Mouse (Mus musculus): Measurements from ENCODE around the gene Sec13. TPM values are rescaled to one million over a fixed set of nuclear protein-coding genes. Genes with fewer than 3 reads are reported as not detected.
"Not testable (repeated sequence)": the region's sequence is repeated elsewhere in the genome, so short reads cannot be mapped to it uniquely, and the experiment has no call there.

Gene Sec13
- polyA plus RNA-seq, 1 experiment from 2014 or later = 296 TPM

GRCm38 (mm10) chr6:113742321-113742720 is 1.8 kb upstream of the Sec13 start:
- H3K9me3 ChIP-seq = no peaks in the 10 kb centered on the region
- H3K4me3 ChIP-seq = no peak overlapping the region
- H3K27me3 ChIP-seq = peaks cover 6% of the 10 kb centered on the region
- no peak for ATAC-seq (ENCODE audit: insufficient number of reproducible peaks, insufficient read depth, low FRiP score, low TSS enrichment, low read depth)
- H3K4me2 ChIP-seq = no peak overlapping the region
- peaks cover 9% of the 10 kb centered on the region for H3K4me1 ChIP-seq
- H3K36me3 ChIP-seq = peaks cover 15% of the 10 kb centered on the region
- H3K27ac ChIP-seq = no peak overlapping the region
- H3K9ac ChIP-seq = no peak overlapping the region
- WGBS = 78% methylated on average over 1 of the region's 1 CpGs

- peaks cover 9% of the 10 kb centered on the region for H3K4me1 ChIP-seq
- no peak for ATAC-seq (ENCODE audit: insufficient number of reproducible peaks, insufficient read depth, low FRiP score, low TSS enrichment, low read depth)
- H3K27ac ChIP-seq = no peak overlapping the region
- H3K36me3 ChIP-seq = peaks cover 22% of the 10 kb centered on the region
- H3K4me2 ChIP-seq = no peak overlapping the region
- no peaks in the 10 kb centered on the region for H3K9me3 ChIP-seq
- H3K9ac ChIP-seq = no peak overlapping the region
- no peak overlapping the region for H3K4me3 ChIP-seq
- 71% methylated on average over 2 of the region's 2 CpGs for WGBS
- peaks cover 3% of the 10 kb centered on the region for H3K27me3 ChIP-seq
Observed at GRCm38 (mm10) chr6:113741425-113741824, 882 bp upstream of the Sec13 start.

- no peak overlapping the region for H3K9ac ChIP-seq
- no peak overlapping the region for H3K4me2 ChIP-seq
- peaks cover 61% of the 10 kb centered on the region for H3K36me3 ChIP-seq
- 88% methylated on average over 9 of the region's 9 CpGs for WGBS
- no peaks in the 10 kb centered on the region for H3K27me3 ChIP-seq
- H3K9me3 ChIP-seq = no peaks in the 10 kb centered on the region
- peaks cover 9% of the 10 kb centered on the region for H3K4me1 ChIP-seq
- no peak overlapping the region for H3K4me3 ChIP-seq
- no peak overlapping the region for H3K27ac ChIP-seq
- no peak for ATAC-seq (ENCODE audit: insufficient number of reproducible peaks, insufficient read depth, low FRiP score, low TSS enrichment, low read depth)
Observed at GRCm38 (mm10) chr6:113737318-113738046, 3.1 kb downstream of the Sec13 start.

- no peak overlapping the region for H3K9ac ChIP-seq
- no peak overlapping the region for H3K4me2 ChIP-seq
- no peaks in the 10 kb centered on the region for H3K4me1 ChIP-seq
- H3K9me3 ChIP-seq = no peaks in the 10 kb centered on the region
- no peak overlapping the region for H3K27ac ChIP-seq
- ATAC-seq (ENCODE audit: insufficient number of reproducible peaks, insufficient read depth, low FRiP score, low TSS enrichment, low read depth) = no peak
- H3K4me3 ChIP-seq = no peak overlapping the region
- WGBS = 96% methylated on average over 3 of the region's 3 CpGs
- peaks cover 100% of the 10 kb centered on the region for H3K36me3 ChIP-seq
- no peaks in the 10 kb centered on the region for H3K27me3 ChIP-seq
Observed at GRCm38 (mm10) chr6:113731296-113731695, 9.2 kb downstream of the Sec13 start.

- ATAC-seq (ENCODE audit: insufficient number of reproducible peaks, insufficient read depth, low FRiP score, low TSS enrichment, low read depth) = no peak
- Histone ChIP-seq H3K4me1 (no peaks in the 10 kb centered on the region), H3K27me3 (no peaks in the 10 kb centered on the region), H3K27ac (no peak overlapping the region), H3K9ac (no peak overlapping the region), H3K9me3 (no peaks in the 10 kb centered on the region), H3K4me2 (no peak overlapping the region), H3K4me3 (no peak overlapping the region), H3K36me3 (peaks cover 87% of the 10 kb centered on the region)
- WGBS = 87% methylated on average over 7 of the region's 7 CpGs
Observed at GRCm38 (mm10) chr6:113728181-113728580, 12.4 kb downstream of the Sec13 start.

- H3K9ac ChIP-seq = no peak overlapping the region
- H3K4me2 ChIP-seq = no peak overlapping the region
- no peaks in the 10 kb centered on the region for H3K9me3 ChIP-seq
- H3K4me3 ChIP-seq = no peak overlapping the region
- H3K4me1 ChIP-seq = no peaks in the 10 kb centered on the region
- peaks cover 75% of the 10 kb centered on the region for H3K36me3 ChIP-seq
- H3K27me3 ChIP-seq = no peaks in the 10 kb centered on the region
- H3K27ac ChIP-seq = no peak overlapping the region
- ATAC-seq (ENCODE audit: insufficient number of reproducible peaks, insufficient read depth, low FRiP score, low TSS enrichment, low read depth) = no peak
- WGBS = 92% methylated on average over 4 of the region's 4 CpGs
Observed at GRCm38 (mm10) chr6:113721061-113721460, 19.5 kb downstream of the Sec13 start.

- H3K27ac ChIP-seq = no peak within 1 kb of the TSS
- ATAC-seq (ENCODE audit: insufficient number of reproducible peaks, insufficient read depth, low FRiP score, low TSS enrichment, low read depth) = no peak
- 86% methylated on average over 3 of the region's 3 CpGs for WGBS
- peaks cover 81% of the 10 kb centered on the region for H3K36me3 ChIP-seq
- no peaks in the 10 kb centered on the region for H3K9me3 ChIP-seq
- no peak within 1 kb of the TSS for H3K9ac ChIP-seq
- no peak within 1 kb of the TSS for H3K4me2 ChIP-seq
- H3K27me3 ChIP-seq = no peaks in the 10 kb centered on the region
- no peaks in the 10 kb centered on the region for H3K4me1 ChIP-seq
- no peak within 1 kb of the TSS for H3K4me3 ChIP-seq
Observed at GRCm38 (mm10) chr6:113719878-113720277, 20.7 kb downstream of the Sec13 start, which contains the start of gene Ghrl. Ghrl (minus strand) TSS chr6:113719880.

- H3K9ac ChIP-seq = no peak overlapping the region
- no peak overlapping the region for H3K4me2 ChIP-seq
- H3K4me1 ChIP-seq = no peaks in the 10 kb centered on the region
- no peaks in the 10 kb centered on the region for H3K9me3 ChIP-seq
- H3K4me3 ChIP-seq = no peak overlapping the region
- ATAC-seq (ENCODE audit: insufficient number of reproducible peaks, insufficient read depth, low FRiP score, low TSS enrichment, low read depth) = no peak
- H3K27ac ChIP-seq = no peak overlapping the region
- H3K27me3 ChIP-seq = no peaks in the 10 kb centered on the region
- WGBS = 91% methylated on average over 3 of the region's 3 CpGs
- peaks cover 90% of the 10 kb centered on the region for H3K36me3 ChIP-seq
Observed at GRCm38 (mm10) chr6:113717541-113717940, 23.0 kb downstream of the Sec13 start.

- Histone ChIP-seq H3K36me3 (peaks cover 92% of the 10 kb centered on the region), H3K4me1 (no peaks in the 10 kb centered on the region), H3K9ac (no peak overlapping the region), H3K27ac (no peak overlapping the region), H3K9me3 (no peaks in the 10 kb centered on the region), H3K4me2 (no peak overlapping the region), H3K4me3 (no peak overlapping the region), H3K27me3 (no peaks in the 10 kb centered on the region)
- ATAC-seq (ENCODE audit: insufficient number of reproducible peaks, insufficient read depth, low FRiP score, low TSS enrichment, low read depth) = no peak
- WGBS = 84% methylated on average over 1 of the region's 1 CpGs
Observed at GRCm38 (mm10) chr6:113714797-113715196, 25.7 kb downstream of the Sec13 start.

- no peak for ATAC-seq (ENCODE audit: insufficient number of reproducible peaks, insufficient read depth, low FRiP score, low TSS enrichment, low read depth)
- Histone ChIP-seq H3K4me2 (no peak overlapping the region), H3K4me3 (no peak overlapping the region), H3K9me3 (no peaks in the 10 kb centered on the region), H3K9ac (no peak overlapping the region), H3K27me3 (no peaks in the 10 kb centered on the region), H3K4me1 (no peaks in the 10 kb centered on the region), H3K27ac (no peak overlapping the region), H3K36me3 (peaks cover 92% of the 10 kb centered on the region)
- 89% methylated on average over 2 of the region's 2 CpGs for WGBS
Observed at GRCm38 (mm10) chr6:113714276-113714675, 26.3 kb downstream of the Sec13 start.

- not testable (repeated sequence) for H3K9me3 ChIP-seq; H3K27ac ChIP-seq; H3K4me1 ChIP-seq; H3K4me2 ChIP-seq; H3K27me3 ChIP-seq; ATAC-seq (ENCODE audit: insufficient number of reproducible peaks, insufficient read depth, low FRiP score, low TSS enrichment, low read depth); H3K4me3 ChIP-seq; H3K9ac ChIP-seq
- H3K36me3 ChIP-seq = peaks cover 93% of the 10 kb centered on the region
- WGBS = 90% methylated on average over 5 of the region's 5 CpGs
Observed at GRCm38 (mm10) chr6:113713389-113713788, 27.2 kb downstream of the Sec13 start.

- peaks cover 97% of the 10 kb centered on the region for H3K36me3 ChIP-seq
- H3K27ac ChIP-seq = no peak overlapping the region
- H3K9ac ChIP-seq = no peak overlapping the region
- WGBS = 93% methylated on average over 3 of the region's 3 CpGs
- no peak for ATAC-seq (ENCODE audit: insufficient number of reproducible peaks, insufficient read depth, low FRiP score, low TSS enrichment, low read depth)
- no peak overlapping the region for H3K4me3 ChIP-seq
- no peaks in the 10 kb centered on the region for H3K27me3 ChIP-seq
- no peaks in the 10 kb centered on the region for H3K4me1 ChIP-seq
- H3K4me2 ChIP-seq = no peak overlapping the region
- no peaks in the 10 kb centered on the region for H3K9me3 ChIP-seq
Observed at GRCm38 (mm10) chr6:113712718-113713117, 27.8 kb downstream of the Sec13 start.
